In the genomic region with DNA sequence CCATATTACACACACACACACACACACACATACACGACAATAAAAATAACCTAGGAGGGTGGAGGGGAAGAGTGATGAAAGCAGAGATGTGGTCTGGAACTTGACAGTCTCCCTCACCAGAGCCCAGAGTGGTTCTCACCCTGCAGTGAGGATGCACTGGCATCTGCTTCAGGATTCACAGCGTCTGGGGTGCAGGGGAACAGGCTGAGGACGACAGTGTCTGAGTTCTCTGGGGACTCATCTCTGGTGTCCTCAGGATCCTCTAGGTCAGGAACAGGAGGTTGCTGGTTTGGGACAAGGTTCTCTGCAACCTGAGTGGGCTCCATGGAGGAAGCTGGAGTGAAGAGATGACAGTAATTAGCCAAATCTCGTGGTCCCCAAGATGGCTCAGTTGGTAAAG, we compare ENCODE assay signal across 10 mouse cellular contexts. TPM values are rescaled to one million over a fixed set of nuclear protein-coding genes. Genes with fewer than 3 reads are reported as not detected.
DNase-seq lines count a peak whose midpoint lies in the region; ATAC-seq lines count a peak whose summit lies in the region.
"Had no signal": no experiment of that assay in that cellular context is flagged by ENCODE, and none has a peak within 500 bp of the region (broad histone marks: within the 10 kb centered on the region; RNA-seq: fewer than 3 reads in every experiment).

No protein-coding gene starts in this region.

- H3K27ac ChIP-seq in heart, embryonic 15.5 days, result no peak overlapping the region
- H3K27ac ChIP-seq in embryonic facial prominence, embryonic 13.5 days, result no peak overlapping the region
- no peak overlapping the region for H3K27ac ChIP-seq in intestine, embryonic 14.5 days (ENCODE audit: low read depth)
- no peak overlapping the region for H3K27ac ChIP-seq in midbrain, embryonic 16.5 days (ENCODE audit: low read length)

- 69% methylated on average over 4 of the region's 4 CpGs for WGBS in heart, embryonic 15.5 days
- 77% methylated on average over 4 of the region's 4 CpGs for WGBS in embryonic facial prominence, embryonic 13.5 days
- WGBS in intestine, embryonic 14.5 days, result 78% methylated on average over 4 of the region's 4 CpGs
- WGBS in midbrain, embryonic 16.5 days, result 78% methylated on average over 4 of the region's 4 CpGs

- no peak for ATAC-seq in heart, embryonic 15.5 days (replicated peaks; ENCODE audit: insufficient number of reproducible peaks, insufficient read depth, low FRiP score, low read depth)
- no peak for ATAC-seq in embryonic facial prominence, embryonic 13.5 days (ENCODE audit: insufficient number of reproducible peaks, insufficient read depth, low FRiP score, low TSS enrichment, low read depth)
- no peak for ATAC-seq in intestine, embryonic 14.5 days (replicated peaks; ENCODE audit: low FRiP score, low TSS enrichment, low read depth)
- ATAC-seq in midbrain, embryonic 16.5 days, result no peak

- H3K4me2 ChIP-seq in heart, embryonic 15.5 days, result peak overlapping the region; percentile 67
- peak overlapping the region; percentile 87 for H3K4me2 ChIP-seq in embryonic facial prominence, embryonic 13.5 days
- H3K4me2 ChIP-seq in intestine, embryonic 14.5 days (ENCODE audit: low read length), result peak overlapping the region; percentile 78
- H3K4me2 ChIP-seq in midbrain, embryonic 16.5 days (ENCODE audit: low read length), result peak overlapping the region; percentile 67

- H3K9me3 ChIP-seq in heart, embryonic 15.5 days (replicated peaks), result no peaks in the 10 kb centered on the region
- no peaks in the 10 kb centered on the region for H3K9me3 ChIP-seq in embryonic facial prominence, embryonic 13.5 days
- no peaks in the 10 kb centered on the region for H3K9me3 ChIP-seq in intestine, embryonic 14.5 days (ENCODE audit: control insufficient read depth, low read length)
- H3K9me3 ChIP-seq in midbrain, embryonic 16.5 days (replicated peaks; ENCODE audit: control insufficient read depth, low read length, poor library complexity, severe bottlenecking), result no peaks in the 10 kb centered on the region

- DNase-seq in heart, adult 8-10 months (ENCODE audit: low spot score), result no peak
- no peak for DNase-seq in intestine, embryonic 14.5 days (ENCODE audit: low spot score)
- no peak for DNase-seq in urinary bladder, postnatal 4 days (ENCODE audit: low spot score in 2 of 2)
- DNase-seq in frontal cortex, postnatal 25 days (ENCODE audit: low spot score in 2 of 2), result no peak
- DNase-seq in layer of hippocampus, postnatal 36 days, result no peak
- DNase-seq: thymus, postnatal 14 days had no signal

- H3K4me1 ChIP-seq in heart, embryonic 15.5 days (replicated peaks), result peaks cover 36% of the 10 kb centered on the region
- H3K4me1 ChIP-seq in embryonic facial prominence, embryonic 13.5 days, result peaks cover 20% of the 10 kb centered on the region
- peaks cover 16% of the 10 kb centered on the region for H3K4me1 ChIP-seq in intestine, embryonic 14.5 days (replicated peaks; ENCODE audit: control insufficient read depth, insufficient read depth, low read length)
- H3K4me1 ChIP-seq in midbrain, embryonic 16.5 days (ENCODE audit: control insufficient read depth, insufficient read depth, low read length), result peaks cover 21% of the 10 kb centered on the region

- peaks cover 43% of the 10 kb centered on the region for H3K36me3 ChIP-seq in heart, embryonic 15.5 days
- peaks cover 55% of the 10 kb centered on the region for H3K36me3 ChIP-seq in embryonic facial prominence, embryonic 13.5 days
- H3K36me3 ChIP-seq in intestine, embryonic 14.5 days (ENCODE audit: control insufficient read depth, insufficient read depth, low read length), result peaks cover 46% of the 10 kb centered on the region
- H3K36me3 ChIP-seq in midbrain, embryonic 16.5 days (ENCODE audit: control insufficient read depth, insufficient read depth, low read length), result peaks cover 16% of the 10 kb centered on the region

- no peaks in the 10 kb centered on the region for H3K27me3 ChIP-seq in heart, embryonic 15.5 days
- no peaks in the 10 kb centered on the region for H3K27me3 ChIP-seq in embryonic facial prominence, embryonic 13.5 days
- H3K27me3 ChIP-seq in intestine, embryonic 14.5 days (replicated peaks; ENCODE audit: control insufficient read depth, insufficient read depth, low read length), result no peaks in the 10 kb centered on the region
- no peaks in the 10 kb centered on the region for H3K27me3 ChIP-seq in midbrain, embryonic 16.5 days (ENCODE audit: control insufficient read depth, insufficient read depth, low read depth, low read length)

- peak overlapping the region; percentile 75 for H3K9ac ChIP-seq in heart, embryonic 15.5 days
- H3K9ac ChIP-seq in embryonic facial prominence, embryonic 13.5 days, result peak overlapping the region; percentile 80
- H3K9ac ChIP-seq in intestine, embryonic 14.5 days (ENCODE audit: low read length), result peak overlapping the region; percentile 39; the same call in 1 of the 2 replicates
- H3K9ac ChIP-seq in midbrain, embryonic 16.5 days (ENCODE audit: low read depth, low read length), result no peak overlapping the region

- peak overlapping the region; percentile 80 for H3K4me3 ChIP-seq in heart, embryonic 15.5 days
- peak overlapping the region; percentile 81 for H3K4me3 ChIP-seq in embryonic facial prominence, embryonic 13.5 days
- H3K4me3 ChIP-seq in intestine, embryonic 14.5 days (ENCODE audit: low read depth, low read length), result peak overlapping the region; percentile 94; the same call in 1 of the 2 replicates
- H3K4me3 ChIP-seq in midbrain, embryonic 16.5 days (ENCODE audit: low read depth, low read length), result no peak overlapping the region

RNA-seq across cellular contexts. Expression of a gene that starts 1.1 kb away (rescaled TPM):
- 16.5 and 19.9 TPM in 2 replicates for polyA plus RNA-seq in heart, embryonic 15.5 days (2015; fragmentation: Nextera tagmentation; extraction: Ambion mirVana)
- 10 to 100 TPM; 16.7 to 22.7 (median 18.8) TPM for total RNA-seq in heart, adult 8-10 months (2022)
- 26.4 and 27.5 TPM in 2 replicates for polyA plus RNA-seq in embryonic facial prominence, embryonic 13.5 days (2015; fragmentation: Nextera tagmentation; extraction: Ambion mirVana)
- 11.6 and 15.1 TPM in 2 replicates for polyA plus RNA-seq in intestine, embryonic 14.5 days (2014; fragmentation: Nextera tagmentation; extraction: Ambion mirVana)
- 10.7 and 11.8 TPM in 2 replicates for polyA plus RNA-seq in midbrain, embryonic 16.5 days (2015; fragmentation: Nextera tagmentation; extraction: Ambion mirVana)
- total RNA-seq in layer of hippocampus, postnatal 36 days (2021), result 10 to 100 TPM; 14.0 to 15.3 TPM

RNA-seq across cellular contexts. Expression of a gene that starts 1.4 kb away (rescaled TPM):
- 31.5 and 38.7 TPM in 2 replicates for polyA plus RNA-seq in heart, embryonic 15.5 days (2015; fragmentation: Nextera tagmentation; extraction: Ambion mirVana)
- total RNA-seq in heart, adult 8-10 months (2022), result 10 to 100 TPM; 17.9 to 23.3 (median 23.2) TPM
- polyA plus RNA-seq in embryonic facial prominence, embryonic 13.5 days (2015; fragmentation: Nextera tagmentation; extraction: Ambion mirVana), result 56.1 and 57.4 TPM in 2 replicates
- polyA plus RNA-seq in intestine, embryonic 14.5 days (2014; fragmentation: Nextera tagmentation; extraction: Ambion mirVana), result 49.2 and 50.8 TPM in 2 replicates
- 48.7 and 55.5 TPM in 2 replicates for polyA plus RNA-seq in midbrain, embryonic 16.5 days (2015; fragmentation: Nextera tagmentation; extraction: Ambion mirVana)
- 10 to 100 TPM; 43.9 to 50.8 TPM for total RNA-seq in layer of hippocampus, postnatal 36 days (2021)

RNA-seq across cellular contexts. Expression of a gene that starts 1.6 kb away (rescaled TPM):
- polyA plus RNA-seq in heart, embryonic 15.5 days (2015; fragmentation: Nextera tagmentation; extraction: Ambion mirVana), result 0.28 and 0.44 TPM in 2 replicates
- under 1 TPM in 3 of 4 experiments, not detected in 1; 0.25 to 0.78 (median 0.29) TPM for total RNA-seq in heart, adult 8-10 months (2022)
- 2.0 and 4.2 TPM in 2 replicates for polyA plus RNA-seq in embryonic facial prominence, embryonic 13.5 days (2015; fragmentation: Nextera tagmentation; extraction: Ambion mirVana)
- polyA plus RNA-seq in intestine, embryonic 14.5 days (2014; fragmentation: Nextera tagmentation; extraction: Ambion mirVana), result 0.13 and 0.43 TPM in 2 replicates
- polyA plus RNA-seq in midbrain, embryonic 16.5 days (2015; fragmentation: Nextera tagmentation; extraction: Ambion mirVana), result 0.51 and 0.73 TPM in 2 replicates
- total RNA-seq in layer of hippocampus, postnatal 36 days (2021), result under 1 TPM; 0.27 to 0.38 TPM

RNA-seq across cellular contexts. Expression of a gene that starts 6.8 kb away (rescaled TPM):
- polyA plus RNA-seq in heart, embryonic 15.5 days (2015; fragmentation: Nextera tagmentation; extraction: Ambion mirVana), result 29.5 and 35.6 TPM in 2 replicates
- total RNA-seq in heart, adult 8-10 months (2022), result 1 to 10 TPM; 7.5 to 8.9 (median 8.4) TPM
- 26.7 and 28.4 TPM in 2 replicates for polyA plus RNA-seq in embryonic facial prominence, embryonic 13.5 days (2015; fragmentation: Nextera tagmentation; extraction: Ambion mirVana)
- polyA plus RNA-seq in intestine, embryonic 14.5 days (2014; fragmentation: Nextera tagmentation; extraction: Ambion mirVana), result 29.5 and 29.9 TPM in 2 replicates
- 35.0 and 38.2 TPM in 2 replicates for polyA plus RNA-seq in midbrain, embryonic 16.5 days (2015; fragmentation: Nextera tagmentation; extraction: Ambion mirVana)
- 10 to 100 TPM; 25.4 to 30.5 TPM for total RNA-seq in layer of hippocampus, postnatal 36 days (2021)

RNA-seq across cellular contexts. Expression of a gene that starts 17.2 kb away (rescaled TPM):
- polyA plus RNA-seq in heart, embryonic 15.5 days (2015; fragmentation: Nextera tagmentation; extraction: Ambion mirVana), result 0.16 and 0.71 TPM in 2 replicates
- under 1 TPM in 1 of 4 experiments, not detected in 3; 0.13 TPM for total RNA-seq in heart, adult 8-10 months (2022)
- polyA plus RNA-seq in embryonic facial prominence, embryonic 13.5 days (2015; fragmentation: Nextera tagmentation; extraction: Ambion mirVana), result 1.4 and 2.0 TPM in 2 replicates
- 1.9 TPM in 2 replicates for polyA plus RNA-seq in intestine, embryonic 14.5 days (2014; fragmentation: Nextera tagmentation; extraction: Ambion mirVana)
- 169 and 189 TPM in 2 replicates for polyA plus RNA-seq in midbrain, embryonic 16.5 days (2015; fragmentation: Nextera tagmentation; extraction: Ambion mirVana)
- total RNA-seq in layer of hippocampus, postnatal 36 days (2021), result 100 to 1,000 TPM; 167 to 170 TPM
- total RNA-seq: neutrophil, adult 5-6 weeks had no signal
